Mouse (Mus musculus): ENCODE data around the gene Map3k20.

Map3k20 gene

DNA sequence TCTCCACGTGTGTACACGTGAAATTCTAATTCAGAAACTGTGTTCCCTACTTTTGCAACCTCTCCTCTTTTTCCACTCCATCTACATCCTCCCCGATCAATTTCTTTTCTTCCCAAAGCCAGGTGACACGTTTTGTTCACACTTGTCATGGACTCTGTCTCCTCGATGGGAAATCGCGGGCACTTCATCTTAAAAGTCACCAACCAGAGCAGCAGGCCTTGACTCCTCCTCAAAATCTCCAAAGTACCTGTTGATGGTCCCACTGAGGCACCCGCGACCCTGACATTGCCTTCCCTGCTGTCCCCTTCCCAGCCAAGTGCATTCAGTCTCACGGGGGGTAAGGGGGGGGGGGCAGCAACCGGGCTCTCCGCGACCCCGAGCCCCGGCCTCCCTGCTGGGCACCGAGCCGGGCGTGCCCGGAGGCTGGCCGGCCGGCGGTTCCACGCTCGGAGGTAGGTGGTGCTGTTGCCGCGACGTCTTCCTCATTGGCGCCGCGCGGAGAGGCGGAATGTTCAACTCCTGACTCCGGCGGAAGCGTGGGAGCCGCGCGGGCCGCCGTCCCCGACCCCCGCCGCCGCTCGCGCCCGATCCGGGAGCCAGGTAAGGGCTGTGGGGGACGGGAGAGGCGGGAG is at the start of gene Map3k20:
Gene Map3k20 (plus strand): TSS at position 382 of the 632 bp plus-strand sequence.
- DNase-seq (ENCODE audit: low read depth, low spot score): peak; percentile 75

DNA sequence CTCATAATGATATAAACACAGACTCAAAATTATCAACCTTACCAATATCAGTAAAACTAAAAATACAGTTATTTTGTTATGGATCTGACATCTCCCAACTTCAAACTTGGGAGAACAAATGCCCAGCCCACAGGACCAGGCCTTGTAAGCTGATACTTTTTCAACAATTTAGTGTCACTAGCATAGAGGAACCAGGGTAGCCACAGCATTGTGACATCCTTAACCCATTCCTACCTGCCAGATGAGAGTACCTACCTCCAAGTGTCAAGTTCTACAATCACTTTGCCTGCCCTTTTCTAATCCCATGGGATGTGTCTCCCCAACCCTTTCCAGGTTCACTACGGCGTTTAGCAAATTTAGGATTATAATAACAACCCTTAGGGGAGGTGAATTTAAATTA is 47.0 kb upstream of the Map3k20 start:
- no peak for DNase-seq (ENCODE audit: low read depth, low spot score)

DNA sequence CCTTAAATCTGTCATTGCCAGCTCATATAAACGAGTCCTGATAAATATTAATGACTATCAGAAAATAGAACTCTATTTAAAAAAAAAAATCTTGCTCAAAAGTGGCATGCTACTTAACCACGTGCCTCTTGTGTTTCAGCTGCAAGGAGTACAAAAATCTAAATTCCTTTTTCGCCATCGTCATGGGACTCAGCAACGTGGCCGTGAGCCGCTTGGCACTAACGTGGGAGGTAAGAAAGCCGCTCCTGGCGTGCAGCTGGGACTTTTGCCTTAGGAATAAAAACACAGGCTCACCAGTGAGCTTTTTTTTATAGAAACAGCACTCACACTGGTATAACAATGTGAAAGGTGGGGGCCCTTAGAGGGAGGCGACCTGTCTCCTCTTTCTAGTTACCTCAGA is 46.5 kb upstream of the Map3k20 start:
- no peak for DNase-seq (ENCODE audit: low read depth, low spot score)

DNA sequence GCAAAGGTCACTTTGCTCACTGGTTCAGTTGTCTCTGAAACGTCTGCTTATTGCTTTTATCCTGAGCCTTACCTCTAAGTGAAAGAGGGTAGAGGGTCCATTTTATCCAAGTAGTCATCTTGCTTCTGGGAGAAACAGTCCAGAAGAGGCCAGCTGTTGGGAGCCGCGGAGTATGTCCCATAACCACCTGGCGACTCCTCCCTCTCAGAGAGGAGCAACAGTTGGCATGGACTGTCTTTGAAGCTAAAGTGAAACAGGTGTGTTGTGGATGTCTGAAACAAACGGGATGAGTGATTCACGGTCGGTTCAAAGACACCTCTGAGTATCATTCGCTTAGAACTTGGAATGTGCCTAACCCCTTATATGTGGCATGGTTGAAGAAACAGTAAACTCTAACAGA is 46.0 kb upstream of the Map3k20 start:
- DNase-seq (ENCODE audit: low read depth, low spot score): no peak

DNA sequence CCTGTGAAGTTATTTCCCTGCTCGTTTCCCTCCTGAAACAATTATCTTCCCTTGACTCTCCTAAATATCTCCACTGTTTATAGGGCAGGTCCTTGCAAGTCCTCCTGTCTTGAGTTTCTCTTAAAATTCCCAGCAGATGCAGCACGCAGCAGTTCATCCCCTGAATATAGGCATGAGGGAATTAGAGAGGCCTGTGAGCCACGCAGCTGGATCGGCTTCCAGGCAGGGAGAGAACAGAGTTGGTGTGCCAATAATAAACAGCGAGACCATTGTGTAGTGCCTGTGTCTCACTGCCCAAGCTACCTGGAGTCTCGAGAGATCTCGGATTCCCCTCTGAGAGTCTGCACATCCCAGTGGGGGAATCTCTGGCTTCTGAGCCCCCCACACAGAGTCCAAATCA is 45.4 kb upstream of the Map3k20 start:
- no peak for DNase-seq (ENCODE audit: low read depth, low spot score)

DNA sequence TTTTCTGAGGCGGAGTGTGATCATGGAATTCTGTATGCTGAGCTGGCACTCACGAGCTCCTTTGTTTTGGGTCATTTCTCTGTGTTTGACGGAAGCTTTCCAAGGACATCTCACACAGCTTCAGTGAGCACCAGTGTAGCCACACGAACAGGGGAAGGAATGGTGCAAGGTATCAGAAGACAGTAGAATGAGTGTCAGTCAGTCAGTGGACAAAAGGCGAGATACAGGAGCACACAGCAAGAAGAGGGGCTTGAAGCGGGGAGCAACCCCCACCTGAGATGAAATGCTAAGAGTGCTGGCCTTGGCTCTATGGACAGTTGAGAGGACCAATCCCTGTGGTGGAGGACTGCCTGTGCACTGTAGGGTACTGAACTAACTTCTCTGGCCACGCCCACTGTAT is 44.7 kb upstream of the Map3k20 start:
- peak; percentile 28 for DNase-seq (ENCODE audit: low read depth, low spot score)

DNA sequence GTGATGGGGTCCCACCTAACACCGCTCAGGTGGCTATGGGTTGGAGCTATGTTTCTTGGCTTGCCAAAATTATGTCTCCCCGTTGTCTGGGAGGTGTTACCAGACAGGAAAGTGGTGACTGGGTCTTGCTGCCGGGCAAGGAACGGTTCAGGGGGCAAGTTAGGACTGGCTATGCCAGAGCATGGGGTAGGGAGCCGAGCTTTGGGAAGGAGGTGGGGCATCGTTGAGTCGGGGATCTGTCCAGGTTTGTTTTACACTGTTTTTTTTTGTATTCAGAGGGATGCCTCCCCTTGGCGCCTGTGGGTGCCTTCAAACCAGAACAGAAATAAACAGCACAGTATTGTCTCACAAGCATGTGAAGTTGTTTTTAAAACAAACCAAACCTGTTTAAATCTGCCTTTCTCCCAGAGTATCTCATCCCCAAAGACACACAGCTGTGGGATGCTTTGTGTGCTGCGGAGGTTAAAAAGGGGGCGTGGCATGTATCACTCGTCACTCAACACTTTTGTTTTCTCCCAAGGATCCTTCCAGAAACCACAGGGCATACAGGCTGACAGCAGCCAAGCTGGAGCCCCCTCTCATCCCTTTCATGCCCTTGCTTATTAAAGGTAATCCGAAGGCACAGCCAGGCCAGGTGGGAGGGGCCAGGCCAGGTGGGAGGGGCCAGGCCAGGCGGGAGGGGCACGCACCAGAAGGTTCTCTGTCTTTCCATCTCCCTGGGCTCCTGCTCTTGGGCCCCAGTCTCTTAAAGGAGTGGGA is 43.5 kb upstream of the Map3k20 start:
- DNase-seq (ENCODE audit: low read depth, low spot score): peak; percentile 33

DNA sequence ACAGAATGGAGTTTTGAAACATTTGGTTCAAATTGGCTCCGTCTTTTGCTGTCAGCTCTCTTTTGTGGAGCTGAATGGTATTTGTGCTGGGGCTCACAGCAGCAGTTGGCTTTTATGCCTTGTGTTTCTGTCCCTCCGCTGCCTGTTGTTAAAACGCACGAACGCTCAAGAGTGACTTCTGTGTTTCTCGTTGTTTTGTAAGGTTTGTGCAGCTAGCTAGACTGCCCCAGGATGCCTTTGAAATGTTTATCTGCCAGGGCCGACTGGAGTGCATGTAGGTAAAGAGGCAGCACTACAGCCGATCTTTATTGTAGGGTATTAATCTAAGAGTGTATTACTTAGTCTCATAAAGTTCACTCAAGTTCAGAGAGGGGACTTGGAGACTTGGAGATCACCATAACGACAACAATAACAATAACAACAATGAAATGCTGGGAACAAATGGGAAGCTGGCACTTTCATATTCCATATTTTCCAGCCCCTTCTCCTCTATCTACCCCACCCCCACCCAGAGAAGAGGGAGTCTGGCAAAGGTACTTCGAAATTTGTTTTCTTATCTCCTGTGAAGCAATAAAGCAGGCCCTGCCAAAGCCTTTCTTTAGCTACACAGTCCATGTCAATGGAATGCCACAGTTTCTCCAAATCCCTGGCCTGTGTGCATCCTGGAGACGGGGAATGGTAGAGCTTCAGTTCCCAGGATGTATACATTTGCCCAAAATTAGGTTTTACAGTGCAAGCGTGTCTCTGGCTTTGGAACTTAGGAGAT is 42.3 kb upstream of the Map3k20 start:
- no peak for DNase-seq (ENCODE audit: low read depth, low spot score)

DNA sequence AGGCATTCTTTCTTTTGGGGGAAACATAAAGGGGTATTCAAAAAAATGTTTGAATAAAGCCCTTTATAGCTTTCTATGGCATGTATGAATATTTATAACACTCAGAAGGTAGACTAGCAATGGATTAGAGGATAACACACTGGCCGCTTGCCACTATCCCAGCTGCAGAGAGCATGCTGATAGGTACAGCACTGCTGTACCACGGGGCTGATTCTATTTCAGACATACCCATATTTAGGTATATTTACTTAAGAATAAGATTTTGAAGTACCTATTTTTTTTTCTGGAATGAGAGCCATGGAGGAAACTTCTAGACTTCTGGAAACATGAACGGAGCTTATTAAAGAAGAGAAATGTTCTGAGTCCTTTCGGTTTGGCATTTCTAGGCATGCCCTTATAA is 39.8 kb upstream of the Map3k20 start:
- DNase-seq (ENCODE audit: low read depth, low spot score): no peak

DNA sequence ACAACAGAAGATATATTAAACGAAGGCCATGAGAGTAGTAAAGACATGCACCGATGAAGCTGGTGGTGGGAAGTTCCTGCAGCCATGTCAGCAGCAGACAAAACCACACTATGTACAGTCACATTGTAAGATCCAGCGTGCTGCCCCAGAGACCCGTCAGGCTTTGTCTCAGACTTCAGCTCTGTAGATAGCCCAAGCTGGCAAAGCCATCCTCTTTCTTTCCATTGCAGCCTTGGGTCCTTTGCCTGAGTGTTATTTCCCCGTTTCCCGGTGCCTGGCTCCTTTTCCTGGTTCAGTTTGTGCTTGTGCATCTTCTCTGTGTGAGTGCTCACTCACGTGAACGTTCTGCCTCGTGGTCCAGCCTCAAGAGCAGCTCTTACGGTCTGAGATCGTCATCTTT is 39.1 kb upstream of the Map3k20 start:
- DNase-seq (ENCODE audit: low read depth, low spot score): no peak

DNA sequence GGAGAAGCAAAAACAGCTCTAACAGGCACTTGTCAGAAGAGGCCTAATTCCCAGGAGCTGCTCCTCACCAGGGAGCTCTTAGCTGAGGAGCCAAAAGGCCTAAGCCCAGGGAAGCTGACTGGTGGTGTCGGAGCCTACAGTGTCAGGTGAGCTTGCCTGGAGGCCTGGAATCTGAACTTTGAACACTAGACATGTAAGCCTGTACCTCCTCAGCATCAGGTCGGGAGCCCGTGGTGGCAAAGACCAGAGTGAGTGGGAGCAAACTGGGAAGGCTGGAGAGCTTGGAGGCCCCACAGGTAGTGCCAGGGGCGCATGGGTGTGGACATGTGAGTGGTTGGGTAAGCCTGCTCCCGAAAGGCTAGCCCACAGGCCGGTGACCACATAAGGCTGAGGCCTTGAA is 37.6 kb upstream of the Map3k20 start:
- DNase-seq (ENCODE audit: low read depth, low spot score): no peak

DNA sequence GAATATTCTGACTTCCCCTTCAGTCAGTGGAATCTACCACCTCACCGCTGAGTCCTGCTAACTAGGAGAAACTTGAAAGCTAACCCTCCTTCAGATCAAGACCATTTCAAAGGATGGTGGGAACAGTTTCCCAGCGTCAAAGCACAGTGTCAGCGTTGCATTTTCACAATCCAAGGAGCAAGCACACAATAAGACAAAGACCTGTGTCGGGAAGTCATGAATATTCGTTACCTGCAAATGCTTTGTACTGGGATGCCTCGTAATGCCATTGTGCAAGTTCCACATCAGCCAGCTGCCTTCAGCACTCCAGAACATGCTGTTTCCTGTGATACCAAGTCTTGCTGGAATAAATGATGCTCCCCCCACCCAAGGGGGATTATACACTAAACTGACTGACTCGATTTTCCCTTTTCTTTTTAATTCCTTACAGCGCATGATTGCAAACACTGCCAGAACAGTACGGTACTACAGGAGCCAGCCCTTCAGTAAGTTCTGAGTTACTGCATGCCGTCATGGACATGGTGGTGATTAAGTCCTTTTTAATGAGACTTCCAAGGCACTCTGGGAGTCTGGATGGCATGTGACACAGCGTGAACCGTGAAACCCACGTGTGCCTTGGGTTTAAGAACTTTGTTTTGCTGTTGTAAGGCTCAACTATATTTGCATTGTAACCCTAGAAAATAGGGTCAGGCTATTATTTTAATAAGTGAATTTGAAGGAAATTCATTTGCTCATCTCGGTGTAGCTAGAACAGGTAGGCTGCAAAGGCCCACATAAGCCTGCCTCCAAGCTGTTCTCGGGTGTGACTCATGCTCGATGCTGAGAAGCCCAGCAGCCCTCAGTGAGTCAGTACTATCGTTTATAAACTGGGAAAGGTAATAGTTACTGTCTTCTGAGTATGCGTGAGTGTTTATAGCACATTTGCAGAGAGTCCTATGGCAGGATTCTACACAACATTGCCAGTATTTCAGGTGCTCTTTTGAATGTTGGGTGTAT is 32.6 kb upstream of the Map3k20 start:
- peak; percentile 50 for DNase-seq (ENCODE audit: low read depth, low spot score)

DNA sequence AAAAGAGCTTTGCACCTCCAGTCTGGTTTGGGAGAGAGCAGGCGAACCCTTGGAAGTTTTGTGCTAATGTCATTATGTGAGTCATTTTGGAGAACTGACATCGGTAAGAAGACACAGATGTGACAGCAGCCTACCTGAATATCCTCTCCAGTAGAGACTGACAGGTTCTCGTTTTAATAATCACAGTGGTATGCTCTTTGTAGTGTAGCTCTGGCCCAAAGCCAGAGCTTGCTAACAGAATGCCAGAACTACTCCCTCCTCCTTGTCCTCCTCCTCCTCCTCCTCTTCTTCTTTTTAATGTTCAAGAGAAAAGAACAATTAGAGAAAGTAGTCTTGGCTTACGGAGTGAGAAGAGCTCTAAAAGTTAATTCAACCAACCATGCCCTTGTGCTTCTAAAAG is 31.6 kb upstream of the Map3k20 start:
- DNase-seq (ENCODE audit: low read depth, low spot score): no peak

DNA sequence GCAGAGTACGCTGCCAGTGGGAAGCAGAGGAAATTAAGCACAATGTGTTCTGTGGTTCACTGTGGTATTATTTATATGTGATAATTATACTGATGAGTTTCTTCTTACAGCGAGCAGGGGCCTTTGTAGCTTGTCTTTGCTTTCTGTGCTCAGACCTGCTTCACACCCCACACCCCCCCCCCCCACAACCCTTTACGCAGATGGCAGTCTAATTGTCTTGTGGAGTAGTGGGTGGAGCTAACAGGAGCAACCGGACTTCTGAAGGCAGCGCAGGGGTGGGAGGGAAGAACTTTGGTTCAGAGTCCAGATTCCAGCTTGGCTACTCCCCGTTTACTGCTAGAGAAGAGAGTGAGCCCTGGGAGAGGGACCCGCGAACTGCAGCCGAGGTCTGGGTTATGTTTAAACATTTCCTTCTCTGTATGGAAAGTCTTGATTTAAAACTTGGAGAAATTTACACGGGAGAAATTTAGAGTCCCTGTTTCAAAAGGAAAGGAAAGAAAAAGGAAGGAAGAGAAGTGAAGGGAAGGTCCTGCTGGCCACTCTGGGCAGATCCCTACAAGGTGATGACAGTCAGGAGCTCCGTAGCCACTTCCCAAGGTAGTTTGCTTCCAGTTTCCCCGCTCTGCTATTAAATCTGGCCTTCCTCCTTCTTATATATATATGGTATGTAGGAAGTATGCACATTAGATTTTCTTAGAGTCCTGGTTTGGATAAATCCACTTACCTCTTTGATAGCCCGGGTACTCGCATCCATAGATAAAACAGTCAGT is 30.4 kb upstream of the Map3k20 start:
- peak; percentile 65 for DNase-seq (ENCODE audit: low read depth, low spot score)

DNA sequence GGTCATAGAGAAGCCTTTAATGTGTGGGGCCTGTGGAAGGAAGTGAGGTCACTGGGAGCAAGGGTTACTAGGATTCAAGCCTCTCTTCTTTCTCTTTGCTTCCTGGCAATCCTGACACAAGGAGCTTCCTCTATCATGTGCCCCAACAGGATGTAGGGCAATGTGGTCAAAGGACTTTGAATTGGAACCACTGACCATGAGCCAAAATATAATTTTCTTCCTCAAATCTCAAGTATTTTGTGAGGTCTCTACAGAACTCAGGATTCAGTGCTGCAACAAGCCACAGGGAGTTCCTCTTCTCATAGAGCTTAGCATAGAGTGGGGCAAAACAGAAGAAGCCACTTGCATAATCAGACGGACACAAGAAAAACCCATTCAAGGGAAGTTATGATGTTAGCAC is 24.7 kb upstream of the Map3k20 start:
- DNase-seq (ENCODE audit: low read depth, low spot score): no peak

DNA sequence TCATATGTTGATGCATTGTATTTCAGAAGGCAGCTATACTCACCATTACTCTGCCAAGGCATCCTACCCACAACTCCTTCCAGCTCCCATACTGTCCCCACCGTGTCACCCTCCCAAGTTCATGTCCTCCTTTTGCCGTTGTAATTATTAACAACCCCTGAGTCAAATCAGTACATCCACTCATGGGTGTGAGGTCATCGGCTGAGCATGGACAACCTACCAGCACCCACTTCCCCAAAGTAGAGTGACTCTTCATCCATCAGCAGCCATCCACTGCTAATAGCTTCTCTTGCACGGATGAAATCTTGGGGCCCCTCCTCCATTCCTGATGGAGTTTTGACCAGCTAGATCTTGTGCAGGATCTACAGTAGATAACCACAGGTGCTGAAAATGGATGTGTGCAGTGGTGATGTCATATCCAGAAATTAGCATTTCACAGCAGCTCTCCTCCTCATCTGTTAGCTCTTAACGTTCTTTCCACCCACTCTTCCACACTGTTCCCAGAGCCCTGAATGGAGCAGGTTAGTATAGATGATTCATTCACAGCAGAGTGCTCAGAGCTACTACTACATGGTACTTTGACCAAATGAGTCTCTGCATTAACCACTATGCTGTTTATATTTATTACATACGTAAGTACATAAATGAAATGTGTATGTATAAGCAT is 22.5 kb upstream of the Map3k20 start:
- no peak for DNase-seq (ENCODE audit: low read depth, low spot score)

DNA sequence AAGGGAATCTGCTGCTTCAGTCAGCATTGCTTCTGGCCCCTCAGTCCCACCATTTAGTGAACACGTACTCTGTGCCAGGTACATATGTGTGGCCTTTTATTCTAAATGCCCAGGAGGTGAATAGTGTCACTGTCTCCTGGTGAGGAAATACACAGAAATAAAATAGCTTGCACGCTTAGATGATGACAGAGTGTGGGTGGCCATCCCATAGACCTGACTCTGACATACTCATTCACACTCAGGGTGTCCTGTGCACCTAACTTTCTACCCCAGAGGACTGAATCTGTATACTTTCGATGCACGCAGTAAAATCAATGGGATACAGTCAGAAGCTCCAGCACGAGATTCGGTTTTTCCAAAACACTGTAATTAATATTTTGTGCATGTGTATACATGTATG is 18.0 kb upstream of the Map3k20 start:
- DNase-seq (ENCODE audit: low read depth, low spot score): no peak

DNA sequence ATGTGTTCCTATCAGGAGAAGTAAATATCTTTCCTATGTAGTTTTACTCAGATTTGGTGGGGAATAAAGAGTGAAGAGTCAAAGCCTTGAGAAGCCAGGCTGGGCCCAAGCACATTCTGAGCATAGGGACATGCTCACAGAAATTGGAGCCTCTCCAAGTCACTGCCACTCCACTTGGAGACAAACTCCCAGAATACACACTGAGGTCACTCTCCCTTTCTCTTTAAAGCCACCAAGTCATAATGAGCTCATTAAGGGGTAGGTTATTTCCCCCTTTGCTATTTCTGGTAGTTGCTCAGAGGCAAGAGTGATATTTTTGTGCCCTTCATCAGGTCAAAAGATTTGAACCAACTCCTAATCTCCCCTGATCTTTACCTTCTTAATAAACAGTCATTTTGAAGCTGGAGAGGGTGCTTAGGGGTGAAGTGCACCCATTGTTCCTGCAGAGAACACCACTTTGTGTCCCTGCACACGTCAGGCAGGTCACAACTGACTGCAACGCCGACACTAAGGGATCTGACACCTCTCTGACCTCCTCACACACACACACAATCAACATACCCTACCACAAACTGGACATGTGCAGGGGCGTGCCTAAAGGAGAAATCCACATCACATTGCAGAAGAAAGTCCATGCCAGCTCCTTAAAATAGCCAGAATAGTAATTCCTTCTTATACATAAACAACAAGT is 15.6 kb upstream of the Map3k20 start:
- DNase-seq (ENCODE audit: low read depth, low spot score): no peak

DNA sequence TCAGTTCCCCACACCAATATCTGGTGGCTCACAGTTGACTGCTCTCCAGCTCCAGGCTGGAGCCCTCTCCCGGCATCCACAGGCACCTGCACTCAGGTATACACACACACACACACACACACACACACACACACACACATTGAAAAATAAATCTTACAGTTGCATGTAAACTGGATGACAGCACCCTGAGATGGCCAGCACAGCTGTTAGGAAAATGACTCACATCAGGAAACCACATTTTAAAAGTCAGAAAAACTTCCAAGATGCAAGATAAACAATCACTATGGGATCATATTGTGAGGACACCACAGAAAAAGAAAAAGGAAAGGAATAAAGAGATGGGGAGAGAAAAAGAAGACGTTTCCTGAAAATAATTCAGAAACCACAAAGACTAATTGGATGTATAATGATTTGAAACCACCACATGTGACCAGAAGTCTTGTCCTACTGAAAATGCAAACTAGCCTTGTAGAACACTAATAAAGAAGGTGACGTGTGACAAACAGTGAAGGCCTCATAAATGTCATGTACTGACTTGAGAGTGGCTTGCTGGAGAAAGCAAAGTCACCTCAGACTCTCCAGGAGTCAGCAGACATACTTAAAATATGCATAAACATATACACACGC is 7.1 kb upstream of the Map3k20 start:
- DNase-seq (ENCODE audit: low read depth, low spot score): no peak
